Mouse (Mus musculus): ENCODE results near the gene Mfn1. TPM values are rescaled to one million over a fixed set of nuclear protein-coding genes. Genes with fewer than 3 reads are reported as not detected.

Gene Mfn1
- 29.1 and 30.9 TPM in 2 replicates for polyA plus RNA-seq (2012; ENCODE audit: insufficient read depth, insufficient read length, missing spikeins)

DNA sequence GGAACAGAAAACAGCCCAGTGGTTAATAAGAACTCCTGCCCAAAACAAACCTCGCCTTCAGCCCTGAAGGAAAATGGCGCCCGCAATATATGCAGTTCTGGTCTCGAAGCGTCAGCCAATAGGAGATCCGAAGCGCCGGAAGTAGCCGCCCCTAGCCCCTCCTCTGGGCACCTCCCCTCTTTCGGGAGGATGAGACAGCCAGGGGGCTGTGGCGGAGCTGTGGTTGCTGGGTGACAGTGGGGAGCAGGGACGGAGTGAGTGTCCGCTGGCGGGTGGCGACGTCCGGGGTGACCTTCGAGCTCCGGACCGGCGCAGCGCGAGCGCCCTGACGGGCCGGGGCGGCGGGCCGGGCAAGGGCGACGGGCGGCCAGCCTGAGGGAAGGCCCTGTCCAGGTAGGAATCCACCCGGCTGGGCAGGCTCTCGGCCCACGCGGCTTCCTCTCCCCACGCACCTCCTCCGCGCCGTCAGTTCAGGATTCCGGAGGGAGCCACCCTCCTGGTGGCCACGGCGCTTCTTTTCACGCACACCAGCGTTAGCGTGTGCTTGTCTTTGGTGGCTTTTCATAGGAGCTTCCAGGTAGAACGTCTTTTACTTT lies at the start of gene Mfn1:
Mfn1 (plus strand) TSS at position 163 of the 596 bp plus-strand sequence.
- no peak for TF ChIP-seq CTCF (IDR thresholded peaks at IDR 0.05; ENCODE audit: low read depth, low read length)
- TF ChIP-seq POLR2A (IDR thresholded peaks at IDR 0.05; ENCODE audit: borderline replicate concordance, low read depth, low read length), result no peak
- H3K27ac ChIP-seq (ENCODE audit: insufficient read depth, low read depth, low read length), result no peak within 1 kb of the TSS
- H3K4me1 ChIP-seq (ENCODE audit: control insufficient read depth, insufficient read depth, low read length), result no peaks in the 10 kb centered on the region
- peak within 1 kb of the TSS; percentile 90 for H3K4me3 ChIP-seq (ENCODE audit: insufficient read depth, low read length)

DNA sequence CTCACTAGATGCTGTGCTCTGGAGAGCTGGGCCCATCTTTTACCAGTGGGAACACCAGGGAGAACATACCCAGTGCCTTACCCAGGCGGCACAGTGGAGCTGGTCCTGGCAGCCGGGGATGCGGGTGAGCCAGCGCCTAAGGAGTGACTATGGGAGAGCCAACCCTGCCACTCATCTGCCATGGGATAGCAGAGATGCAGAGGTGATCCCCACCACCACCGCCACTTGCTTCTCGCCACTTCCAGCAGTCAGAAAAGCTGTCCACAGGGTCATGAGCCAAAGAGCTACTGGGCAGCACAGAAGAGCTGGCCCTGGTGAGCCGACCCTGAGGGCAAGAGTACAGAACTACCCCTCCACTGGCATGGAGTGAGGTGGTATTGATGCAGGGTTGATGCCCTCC lies 49.3 kb upstream of the Mfn1 start:
- no peak overlapping the region for H3K27ac ChIP-seq (ENCODE audit: insufficient read depth, low read depth, low read length)
- TF ChIP-seq CTCF (IDR thresholded peaks at IDR 0.05; ENCODE audit: low read depth, low read length) (no peak), POLR2A (IDR thresholded peaks at IDR 0.05; ENCODE audit: borderline replicate concordance, low read depth, low read length) (no peak)
- no peak overlapping the region for H3K4me3 ChIP-seq (ENCODE audit: insufficient read depth, low read length)
- peaks cover 7% of the 10 kb centered on the region for H3K4me1 ChIP-seq (ENCODE audit: control insufficient read depth, insufficient read depth, low read length)

DNA sequence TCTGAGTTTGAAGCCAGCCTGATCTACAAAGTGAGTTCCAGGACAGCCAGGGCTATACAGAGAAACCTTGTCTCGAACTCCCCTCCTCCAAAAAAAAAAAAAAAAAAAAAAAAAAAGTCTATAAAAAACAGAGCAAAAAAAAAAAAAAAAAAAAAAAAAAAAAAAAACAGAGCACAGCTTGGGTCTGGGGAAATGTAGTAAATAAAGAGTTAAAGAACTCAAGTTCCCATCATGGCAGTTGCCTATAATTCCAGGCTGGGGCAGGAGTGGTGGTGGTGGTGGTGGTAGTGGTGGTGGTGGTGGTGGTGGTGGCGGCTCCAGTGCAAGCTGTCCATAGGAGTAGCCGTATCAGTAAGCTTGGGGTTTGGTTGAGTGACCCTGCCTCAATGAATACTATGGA lies 46.2 kb upstream of the Mfn1 start:
- Histone ChIP-seq H3K4me3 (ENCODE audit: insufficient read depth, low read length) (no peak overlapping the region), H3K4me1 (ENCODE audit: control insufficient read depth, insufficient read depth, low read length) (peaks cover 10% of the 10 kb centered on the region), H3K27ac (ENCODE audit: insufficient read depth, low read depth, low read length) (no peak overlapping the region)
- TF ChIP-seq CTCF (IDR thresholded peaks at IDR 0.05; ENCODE audit: low read depth, low read length) (no peak), POLR2A (IDR thresholded peaks at IDR 0.05; ENCODE audit: borderline replicate concordance, low read depth, low read length) (no peak)

DNA sequence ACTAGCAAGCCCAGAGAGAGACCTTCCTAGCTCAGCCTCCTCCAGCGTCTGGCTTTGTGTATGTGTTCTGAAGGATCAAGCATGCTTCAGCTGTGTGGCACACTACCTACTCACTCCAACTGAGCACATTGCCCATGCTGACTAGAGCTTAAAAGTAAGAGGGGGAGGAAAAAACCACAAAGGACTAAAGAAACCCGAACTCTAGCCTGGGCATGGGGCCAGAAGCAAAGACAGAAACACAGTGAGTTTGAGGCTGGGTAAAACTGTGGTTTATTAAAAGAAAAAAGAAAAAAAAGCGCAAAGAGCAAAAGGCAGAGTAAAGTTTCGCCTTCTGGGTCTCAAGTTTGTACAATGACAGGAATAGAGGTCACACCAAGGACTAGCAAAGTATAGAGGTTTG lies 42.7 kb upstream of the Mfn1 start:
- TF ChIP-seq POLR2A (IDR thresholded peaks at IDR 0.05; ENCODE audit: borderline replicate concordance, low read depth, low read length), result no peak
- no peak for TF ChIP-seq CTCF (IDR thresholded peaks at IDR 0.05; ENCODE audit: low read depth, low read length)
- 0 out of 2 replicates have a peak, but pooled peaks cover 2% of the 10 kb centered on the region for H3K4me1 ChIP-seq (ENCODE audit: control insufficient read depth, insufficient read depth, low read length)
- H3K4me3 ChIP-seq (ENCODE audit: insufficient read depth, low read length), result no peak overlapping the region
- H3K27ac ChIP-seq (ENCODE audit: insufficient read depth, low read depth, low read length), result no peak overlapping the region

DNA sequence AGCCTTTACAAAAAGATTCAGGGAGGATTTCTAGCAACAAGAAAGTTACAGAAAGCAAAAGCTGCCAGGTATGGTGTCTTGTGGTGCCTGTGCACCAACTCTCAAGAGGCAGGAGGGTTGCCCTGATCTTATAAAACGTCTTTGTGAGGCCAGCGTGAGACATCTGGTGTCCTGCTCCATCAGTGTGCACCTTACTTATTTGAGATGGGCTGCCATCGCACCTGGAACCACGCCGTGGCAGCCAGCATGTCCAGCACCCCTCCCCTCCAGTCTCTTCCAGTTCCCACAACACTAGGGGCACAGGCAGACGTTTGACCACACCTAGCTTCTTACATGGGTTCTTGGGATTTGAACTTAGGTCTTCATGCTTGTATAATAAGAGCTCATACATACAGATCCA lies 41.1 kb upstream of the Mfn1 start:
- no peak for TF ChIP-seq CTCF (IDR thresholded peaks at IDR 0.05; ENCODE audit: low read depth, low read length)
- Histone ChIP-seq H3K27ac (ENCODE audit: insufficient read depth, low read depth, low read length) (no peak overlapping the region), H3K4me1 (ENCODE audit: control insufficient read depth, insufficient read depth, low read length) (0 out of 2 replicates have a peak, but pooled peaks cover 2% of the 10 kb centered on the region), H3K4me3 (ENCODE audit: insufficient read depth, low read length) (no peak overlapping the region)

DNA sequence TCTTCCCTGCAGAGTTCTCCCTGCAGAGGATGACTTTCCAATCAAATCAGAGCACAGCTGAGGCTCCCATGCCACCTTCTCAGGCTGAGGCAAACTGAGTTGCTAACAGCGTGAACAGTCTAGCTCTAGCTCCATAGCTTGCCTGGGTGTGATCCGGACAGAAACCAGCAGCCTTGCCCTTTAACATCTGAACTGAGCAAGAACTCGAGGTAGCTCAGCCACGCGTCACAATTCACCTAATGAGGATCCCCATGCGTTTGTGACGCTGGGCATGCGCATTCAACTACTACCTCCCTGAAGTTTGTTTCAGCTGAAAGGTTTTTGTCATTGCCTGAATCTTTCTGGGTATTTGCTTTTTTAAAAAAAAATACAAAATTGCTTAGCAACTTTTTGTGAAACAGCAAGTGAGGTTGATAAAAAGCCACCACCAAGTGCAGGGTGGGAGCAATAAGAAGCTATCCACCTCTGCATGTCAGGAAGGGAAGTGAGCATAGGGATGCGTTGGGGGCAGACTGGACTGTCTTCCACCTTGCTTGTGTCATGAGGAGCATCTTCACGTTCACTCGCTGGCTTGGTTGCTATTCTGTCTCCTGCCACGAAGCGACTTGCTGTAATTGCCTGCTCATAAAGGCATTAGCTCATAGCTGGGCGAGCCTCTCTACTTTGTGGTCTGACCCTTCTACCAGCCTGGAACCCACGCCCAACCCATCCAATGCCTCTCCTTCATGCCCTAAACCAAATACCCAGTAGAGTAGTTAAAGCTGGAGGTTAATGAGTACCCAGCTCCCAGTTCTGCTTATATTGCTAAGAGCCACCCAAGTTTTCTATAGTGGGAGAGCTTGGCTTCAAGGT lies 39.0 kb upstream of the Mfn1 start:
- Histone ChIP-seq H3K4me1 (ENCODE audit: control insufficient read depth, insufficient read depth, low read length) (0 out of 2 replicates have a peak, but pooled peaks cover 2% of the 10 kb centered on the region), H3K4me3 (ENCODE audit: insufficient read depth, low read length) (no peak overlapping the region), H3K27ac (ENCODE audit: insufficient read depth, low read depth, low read length) (no peak overlapping the region)
- no peak for TF ChIP-seq POLR2A (IDR thresholded peaks at IDR 0.05; ENCODE audit: borderline replicate concordance, low read depth, low read length)
- no peak for TF ChIP-seq CTCF (IDR thresholded peaks at IDR 0.05; ENCODE audit: low read depth, low read length)

DNA sequence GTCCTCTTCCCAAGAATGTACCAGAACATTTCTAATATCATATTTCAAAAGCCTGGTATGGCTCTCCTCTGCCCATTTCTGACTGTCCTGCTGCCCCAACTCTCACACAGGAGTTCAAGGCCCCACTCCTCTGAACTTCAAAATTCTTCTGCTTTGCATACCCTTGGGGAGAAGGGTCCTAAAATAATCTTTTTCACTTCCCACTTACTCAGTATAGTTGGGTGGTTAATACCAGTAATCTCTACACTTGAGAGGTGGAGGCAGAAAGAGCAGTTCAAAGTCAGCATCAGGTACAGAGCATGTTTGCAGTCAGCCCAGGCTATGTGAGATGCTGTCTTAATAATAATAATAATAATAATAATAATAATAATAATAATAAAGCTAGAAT lies 38.3 kb upstream of the Mfn1 start:
- Histone ChIP-seq H3K27ac (ENCODE audit: insufficient read depth, low read depth, low read length) (no peak overlapping the region), H3K4me1 (ENCODE audit: control insufficient read depth, insufficient read depth, low read length) (0 out of 2 replicates have a peak, but pooled peaks cover 2% of the 10 kb centered on the region), H3K4me3 (ENCODE audit: insufficient read depth, low read length) (no peak overlapping the region)
- TF ChIP-seq POLR2A (IDR thresholded peaks at IDR 0.05; ENCODE audit: borderline replicate concordance, low read depth, low read length) (no peak), CTCF (IDR thresholded peaks at IDR 0.05; ENCODE audit: low read depth, low read length) (no peak)

DNA sequence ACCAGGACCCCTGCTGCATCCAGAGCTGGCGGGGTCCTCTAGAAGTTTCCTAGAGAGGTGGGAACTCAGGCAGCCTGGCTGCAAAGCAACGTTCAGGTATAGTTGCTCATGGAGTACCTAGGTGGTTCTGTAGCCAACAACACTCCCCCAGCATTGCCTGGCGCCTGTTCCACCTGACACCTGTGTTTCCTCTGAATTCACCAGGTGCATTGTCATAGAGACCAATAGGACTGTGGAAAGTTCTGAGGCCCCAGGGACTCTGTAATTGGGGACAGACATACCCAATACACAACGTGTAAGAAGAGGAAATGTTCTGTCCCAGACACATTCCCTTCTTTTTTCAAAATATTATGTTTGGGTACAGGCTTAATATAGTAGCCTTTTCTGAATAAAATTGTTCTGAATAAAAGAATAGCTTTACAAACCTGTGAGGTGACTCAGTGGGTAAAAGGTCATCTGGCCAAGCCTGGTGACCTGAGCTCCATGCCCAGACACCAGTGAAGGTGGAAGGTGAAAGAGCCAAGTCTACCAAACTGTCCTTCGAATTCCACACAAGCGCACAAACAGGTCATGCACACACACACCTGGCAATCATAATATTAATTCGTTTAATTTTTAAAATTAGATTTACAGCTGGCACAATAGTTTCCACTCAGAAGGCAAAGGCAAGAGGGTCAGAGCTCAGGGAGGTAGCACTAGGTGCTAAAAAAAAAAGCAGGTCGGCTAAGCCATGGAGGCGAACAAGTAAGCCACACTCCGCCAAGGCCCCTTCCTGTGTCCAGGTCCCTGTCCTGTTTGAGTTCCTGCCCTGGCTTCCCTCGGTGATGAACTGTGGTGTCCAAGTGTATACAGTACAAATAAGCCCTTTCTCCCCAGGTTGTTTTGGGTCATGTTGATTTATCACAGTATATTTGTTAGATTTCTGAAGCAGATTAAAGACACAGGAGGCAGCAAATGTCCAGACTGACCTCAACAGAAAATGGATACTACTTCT lies 36.9 kb upstream of the Mfn1 start, which contains the start of gene Kcnmb3:
Kcnmb3 (minus strand) TSS at position 135 of the 994 bp plus-strand sequence.
- H3K27ac ChIP-seq (ENCODE audit: insufficient read depth, low read depth, low read length), result no peak within 1 kb of the TSS
- TF ChIP-seq CTCF (IDR thresholded peaks at IDR 0.05; ENCODE audit: low read depth, low read length) (no peak), POLR2A (IDR thresholded peaks at IDR 0.05; ENCODE audit: borderline replicate concordance, low read depth, low read length) (no peak)
- no peak within 1 kb of the TSS for H3K4me3 ChIP-seq (ENCODE audit: insufficient read depth, low read length)
- no peaks in the 10 kb centered on the region for H3K4me1 ChIP-seq (ENCODE audit: control insufficient read depth, insufficient read depth, low read length)

DNA sequence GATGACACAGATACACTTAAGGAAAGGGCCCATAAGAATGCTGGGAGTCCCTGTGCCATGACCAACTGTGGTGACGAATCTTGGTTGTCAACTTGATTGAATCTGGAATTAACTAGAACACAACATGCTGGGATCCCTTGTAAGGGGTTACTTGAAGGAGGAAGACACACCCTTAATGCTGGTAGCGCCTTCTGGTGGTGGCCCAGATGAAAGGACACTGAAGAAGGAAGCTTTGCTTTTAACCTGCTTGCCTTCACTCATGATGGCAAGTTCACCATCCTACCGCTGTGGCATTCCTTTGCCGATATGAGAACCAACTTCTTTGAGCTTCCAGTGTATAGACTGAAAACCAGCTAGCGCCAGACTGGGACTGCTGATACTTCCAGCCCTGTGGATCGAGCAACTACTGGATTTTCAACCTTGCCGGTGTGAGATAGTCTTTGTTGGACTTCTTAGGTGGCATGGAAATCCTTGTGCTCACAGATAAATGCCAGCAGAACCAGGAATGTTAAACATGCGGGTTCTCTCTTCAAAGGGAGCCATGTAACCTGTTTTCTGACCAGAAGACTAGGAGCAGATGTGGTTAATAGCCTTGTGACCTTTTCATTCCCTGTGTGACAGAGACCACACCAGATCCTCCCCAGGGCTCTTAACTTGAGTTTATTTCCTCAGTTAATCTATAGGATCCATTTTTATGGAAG lies 34.7 kb upstream of the Mfn1 start:
- TF ChIP-seq POLR2A (IDR thresholded peaks at IDR 0.05; ENCODE audit: borderline replicate concordance, low read depth, low read length), result no peak
- no peak for TF ChIP-seq CTCF (IDR thresholded peaks at IDR 0.05; ENCODE audit: low read depth, low read length)
- Histone ChIP-seq H3K4me3 (ENCODE audit: insufficient read depth, low read length) (no peak overlapping the region), H3K27ac (ENCODE audit: insufficient read depth, low read depth, low read length) (no peak overlapping the region), H3K4me1 (ENCODE audit: control insufficient read depth, insufficient read depth, low read length) (no peaks in the 10 kb centered on the region)
